Mouse (Mus musculus) kidney, adult 2 months (tissue): ENCODE measurements around the gene Ttc12. TPM values are rescaled to one million over a fixed set of nuclear protein-coding genes. Genes with fewer than 3 reads are reported as not detected.

Experiments
- DNase-seq: peaks from one replicate; pipeline ENCODE4 v3.0.0; 2021
- H3K27ac ChIP-seq: fragments of 200-500 bp; 2 replicates; pipeline ENCODE4 v1.5.1; 2012; ENCODE audit warnings: low read depth, low read length, control low read depth, inconsistent platforms; ENCODE audit not compliant: insufficient read depth
- H3K27me3 ChIP-seq: fragments of 200-500 bp; replicated peaks from 2 replicates; pipeline ENCODE4 v1.6.1; 2012; ENCODE audit warnings: mild to moderate bottlenecking, moderate library complexity, low read length, inconsistent platforms; ENCODE audit not compliant: control insufficient read depth, insufficient read depth
- H3K36me3 ChIP-seq: fragments of 200-500 bp; 2 replicates; pipeline ENCODE4 v1.6.1; 2012; ENCODE audit warnings: mild to moderate bottlenecking, moderate library complexity, low read length, inconsistent platforms; ENCODE audit not compliant: control insufficient read depth, insufficient read depth
- H3K4me1 ChIP-seq: fragments of 200-500 bp; 2 replicates; pipeline ENCODE4 v1.6.1; 2011; ENCODE audit warnings: low read length; ENCODE audit not compliant: control insufficient read depth, insufficient read depth
- H3K4me3 ChIP-seq: fragments of 200-500 bp; 2 replicates; pipeline ENCODE4 v1.5.1; 2011; ENCODE audit warnings: mild to moderate bottlenecking, low read depth, low read length, control low read depth; ENCODE audit not compliant: insufficient read depth
- CTCF ChIP-seq: fragments of 200-500 bp; conservative IDR thresholded peaks from 2 replicates; pipeline ENCODE4 v1.5.1; 2011; ENCODE audit warnings: low read depth, mild to moderate bottlenecking, control low read depth, low read length, moderate library complexity, mixed read lengths; ENCODE audit not compliant: insufficient read depth, insufficient read length
- POLR2A ChIP-seq: fragments of 200-500 bp; IDR thresholded peaks from one replicate; pipeline ENCODE4 v1.6.1; 2011; ENCODE audit warnings: low read depth, low read length, control low read depth
- WGBS: fragments of 180-500 bp; shearing (Covaris S2); methylation state at CpG from one replicate; pipeline ENCODE4 v1.1.7; 2018; 5-methylcytosine and 5-hydroxymethylcytosine counted together
- polyA plus RNA-seq: library from polyadenylated mRNA; depleted of rRNA; stranded (reverse); fragments of >200 nt; gene quantifications from 2 replicates; pipeline ENCODE4 v1.2.3, GENCODE M21; 2012

Gene Ttc12
- polyA plus RNA-seq, 1 experiment, result 4.1 TPM

- H3K27me3 ChIP-seq, result no peaks in the 10 kb centered on the region
- no peaks in the 10 kb centered on the region for H3K36me3 ChIP-seq
- H3K27ac ChIP-seq, result no peak overlapping the region
- DNase-seq, result no peak
- 98% methylated on average over 4 of the region's 4 CpGs for WGBS
- TF ChIP-seq CTCF (no peak), POLR2A (no peak)
- no peak overlapping the region for H3K4me3 ChIP-seq
- H3K4me1 ChIP-seq, result no peaks in the 10 kb centered on the region
Observed at GRCm38 (mm10) chr9:49510666-49511065, 24.6 kb upstream of the Ttc12 start.

DNA sequence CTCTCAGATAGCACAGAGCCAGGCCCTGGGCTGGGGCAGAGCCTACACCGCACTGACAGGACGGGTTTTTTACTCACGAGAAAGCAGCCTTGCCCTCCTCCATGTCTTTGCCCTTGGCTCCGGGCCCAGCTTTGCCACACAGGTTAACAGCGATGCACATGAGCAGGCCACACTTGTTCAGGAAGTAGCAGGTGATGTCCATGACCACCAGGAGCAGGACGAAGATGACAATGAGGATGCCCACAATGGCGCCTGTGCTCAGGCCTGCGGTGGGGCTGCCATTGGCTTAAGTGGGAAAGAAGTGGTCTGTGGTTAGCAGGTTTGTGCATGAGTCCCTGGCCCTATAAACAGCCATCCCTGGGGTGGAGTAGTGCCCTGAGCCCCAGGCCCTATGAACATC is 23.6 kb upstream of the Ttc12 start:
- Histone ChIP-seq H3K4me3 (no peak overlapping the region), H3K36me3 (no peaks in the 10 kb centered on the region), H3K27ac (no peak overlapping the region), H3K4me1 (no peaks in the 10 kb centered on the region), H3K27me3 (no peaks in the 10 kb centered on the region)
- no peak for TF ChIP-seq CTCF
- no peak for TF ChIP-seq POLR2A
- WGBS, result 87% methylated on average over 8 of the region's 8 CpGs
- DNase-seq, result peak; percentile 8

- Histone ChIP-seq H3K36me3 (no peaks in the 10 kb centered on the region), H3K27me3 (no peaks in the 10 kb centered on the region), H3K27ac (no peak overlapping the region), H3K4me3 (no peak overlapping the region), H3K4me1 (no peaks in the 10 kb centered on the region)
- no peak for DNase-seq
- no peak for TF ChIP-seq POLR2A
- no peak for TF ChIP-seq CTCF
- 96% methylated on average over 3 of the region's 3 CpGs for WGBS
Observed at GRCm38 (mm10) chr9:49509094-49509493, 23.1 kb upstream of the Ttc12 start.

- no peaks in the 10 kb centered on the region for H3K4me1 ChIP-seq
- TF ChIP-seq CTCF (no peak), POLR2A (no peak)
- H3K4me3 ChIP-seq, result no peak overlapping the region
- WGBS, result 77% methylated on average over 9 of the region's 9 CpGs
- peak; percentile 77 for DNase-seq
- H3K27ac ChIP-seq, result no peak overlapping the region
- H3K36me3 ChIP-seq, result no peaks in the 10 kb centered on the region
- H3K27me3 ChIP-seq, result no peaks in the 10 kb centered on the region
Observed at GRCm38 (mm10) chr9:49507829-49508585, 22.0 kb upstream of the Ttc12 start.

DNA sequence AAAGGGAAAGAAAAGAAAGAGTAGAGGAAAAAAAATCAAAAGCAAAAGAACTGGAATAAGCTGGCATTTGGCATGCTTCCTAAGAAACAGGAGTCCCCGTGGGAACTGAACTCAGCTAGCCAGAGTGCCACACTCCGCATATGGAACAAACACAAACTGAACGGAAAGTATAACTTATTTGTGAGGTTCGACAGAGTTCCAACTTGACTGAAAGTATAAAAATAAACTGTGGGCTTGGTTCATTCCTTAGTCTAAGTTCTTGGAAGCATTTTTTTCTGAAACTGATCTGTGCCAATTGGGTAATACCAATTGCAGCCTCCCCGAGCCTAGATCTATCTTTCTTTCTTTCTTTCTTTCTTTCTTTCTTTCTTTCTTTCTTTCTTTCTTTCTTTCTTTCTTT is 18.6 kb upstream of the Ttc12 start:
- H3K27me3 ChIP-seq, result no peaks in the 10 kb centered on the region
- H3K36me3 ChIP-seq, result no peaks in the 10 kb centered on the region
- 73% methylated on average over 5 of the region's 5 CpGs for WGBS
- no peak for TF ChIP-seq CTCF
- H3K4me3 ChIP-seq, result no peak overlapping the region
- no peaks in the 10 kb centered on the region for H3K4me1 ChIP-seq
- no peak for DNase-seq
- H3K27ac ChIP-seq, result no peak overlapping the region

DNA sequence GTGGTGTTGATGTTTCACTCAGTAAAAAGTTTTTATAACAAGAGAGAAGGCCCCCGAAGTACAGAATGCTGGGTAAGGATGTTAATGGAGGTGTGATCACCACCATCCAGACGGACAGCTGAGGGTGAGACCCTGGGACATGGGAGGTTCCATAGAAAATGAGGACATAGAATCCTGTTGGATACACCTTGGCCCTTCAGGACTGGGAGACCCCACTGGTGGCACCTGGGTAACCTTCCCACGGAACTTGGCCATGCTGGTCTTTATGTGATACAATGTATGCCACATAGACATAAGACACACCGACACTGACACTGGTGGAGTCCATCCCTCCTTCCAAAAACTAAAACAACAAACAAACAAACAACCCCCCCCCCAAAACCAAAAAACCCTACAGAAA is 16.2 kb upstream of the Ttc12 start:
- Histone ChIP-seq H3K27ac (no peak overlapping the region), H3K27me3 (no peaks in the 10 kb centered on the region), H3K4me1 (no peaks in the 10 kb centered on the region), H3K4me3 (no peak overlapping the region), H3K36me3 (no peaks in the 10 kb centered on the region)
- TF ChIP-seq POLR2A (no peak), CTCF (no peak)
- WGBS, result 91% methylated on average over 4 of the region's 4 CpGs
- DNase-seq, result no peak

DNA sequence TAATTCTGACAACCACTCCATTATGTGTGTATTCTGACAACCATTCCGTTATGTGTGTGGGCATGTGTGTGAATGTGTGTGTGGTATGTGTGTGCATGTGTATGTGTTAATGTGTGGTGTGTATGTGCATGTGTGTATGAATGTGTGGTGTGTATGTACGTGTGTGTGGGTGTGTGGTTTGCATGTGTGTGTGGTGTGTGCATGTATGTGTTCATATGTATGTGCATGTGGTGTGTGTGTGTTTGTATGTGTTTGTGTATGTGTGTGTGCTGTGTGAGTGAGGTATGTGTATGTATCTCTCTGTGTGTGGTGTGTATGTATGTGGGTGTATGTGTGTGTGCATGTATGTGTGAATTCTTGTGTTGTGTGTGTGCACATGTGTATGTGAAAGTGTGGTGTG is 13.9 kb upstream of the Ttc12 start:
- H3K36me3 ChIP-seq, result no peaks in the 10 kb centered on the region
- H3K27ac ChIP-seq, result no peak overlapping the region
- no peaks in the 10 kb centered on the region for H3K27me3 ChIP-seq
- H3K4me1 ChIP-seq, result no peaks in the 10 kb centered on the region
- H3K4me3 ChIP-seq, result no peak overlapping the region
- 89% methylated on average over 2 of the region's 2 CpGs for WGBS
- no peak for TF ChIP-seq POLR2A
- DNase-seq, result no peak
